Mouse (Mus musculus) small intestine, adult 10 weeks (tissue): Measurements from ENCODE around the gene Ppp1r3c. TPM values are rescaled to one million over a fixed set of nuclear protein-coding genes. Genes with fewer than 3 reads are reported as not detected.

Experiments used
- polyA plus RNA-seq: library from polyadenylated mRNA; stranded (reverse); fragments of 350-450 nt; fragmentation: Illumina TruSeq; extraction: RNeasy Lipid Tissue Mini Kit (QIAGEN cat#74804); gene quantifications from one replicate; pipeline ENCODE4 v1.2.3, GENCODE M21; 2014; ENCODE audit warnings: low replicate concordance

The Ppp1r3c gene
- polyA plus RNA-seq, result 5.7 TPM

GRCm38 (mm10) chr19:36736537-36736936 is at the start of gene Ppp1r3c:
TSS of gene Ppp1r3c (minus strand) at chr19:36736653.

Other genes with a start within 250 kb of the Ppp1r3c start
- gene Hectd2, start 182.0 kb downstream of the Ppp1r3c start, polyA plus RNA-seq, result 5.2 TPM
- gene Tnks2, start 97.6 kb upstream of the Ppp1r3c start, polyA plus RNA-seq, result 106 TPM
- gene Fgfbp3, start 183.0 kb upstream of the Ppp1r3c start, polyA plus RNA-seq, result 3.4 TPM
- 30.6 TPM for gene Btaf1, start 189.4 kb upstream of the Ppp1r3c start, polyA plus RNA-seq